Mouse (Mus musculus) embryonic fibroblast, embryonic 13.5 days (primary cell): Measurements from ENCODE around the gene Gan.

Experiments used
- CTCF ChIP-seq: IDR thresholded peaks from 2 replicates; pipeline ENCODE4 v1.5.1; 2011; ENCODE audit warnings: mild to moderate bottlenecking, control low read depth, low read length, moderate library complexity, borderline replicate concordance; ENCODE audit not compliant: insufficient read depth
- POLR2A ChIP-seq: IDR thresholded peaks from 2 replicates; pipeline ENCODE4 v1.6.1; 2011; ENCODE audit warnings: low read depth, mild to moderate bottlenecking, control low read depth, low read length, moderate library complexity

DNA sequence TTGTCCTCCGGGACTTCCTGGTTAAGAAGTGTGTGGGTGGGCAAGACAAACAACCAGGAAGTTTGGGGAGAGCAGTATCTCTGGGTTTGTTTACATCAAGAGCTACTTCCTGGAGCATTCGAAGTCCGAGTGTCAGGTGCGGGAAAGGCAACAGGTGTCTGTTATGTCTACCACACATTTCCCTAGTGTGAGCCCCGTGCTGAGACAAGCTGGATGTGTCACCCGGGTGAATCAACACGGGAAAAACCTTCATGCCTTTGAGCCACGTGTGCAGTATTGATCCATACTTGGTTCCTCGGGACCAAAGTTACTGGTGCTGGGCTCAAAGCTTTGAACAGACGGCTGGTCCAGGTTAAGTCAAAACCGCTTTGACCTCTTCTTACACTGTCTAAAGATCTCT lies 20.6 kb upstream of the Gan start:
- TF ChIP-seq POLR2A (no peak), CTCF (no peak)
